Mouse (Mus musculus): ENCODE measurements around the gene Krt31.

Krt31 gene

GRCm38 (mm10) chr11:100004846-100005245, 45.5 kb downstream of the Krt31 start:
- peak in 1 of 2 experiments; percentile 4 for DNase-seq

- DNase-seq: no peak
Observed at GRCm38 (mm10) chr11:99999091-99999490, 51.3 kb downstream of the Krt31 start.

Data from thymus, postnatal 36 days (tissue).